Mouse (Mus musculus): ENCODE measurements around the gene Olfr630. TPM values are rescaled to one million over a fixed set of nuclear protein-coding genes. Genes with fewer than 3 reads are reported as not detected.

Gene Olfr630
- polyA plus RNA-seq, 1 experiment from 2014 or later, result not detected

DNA sequence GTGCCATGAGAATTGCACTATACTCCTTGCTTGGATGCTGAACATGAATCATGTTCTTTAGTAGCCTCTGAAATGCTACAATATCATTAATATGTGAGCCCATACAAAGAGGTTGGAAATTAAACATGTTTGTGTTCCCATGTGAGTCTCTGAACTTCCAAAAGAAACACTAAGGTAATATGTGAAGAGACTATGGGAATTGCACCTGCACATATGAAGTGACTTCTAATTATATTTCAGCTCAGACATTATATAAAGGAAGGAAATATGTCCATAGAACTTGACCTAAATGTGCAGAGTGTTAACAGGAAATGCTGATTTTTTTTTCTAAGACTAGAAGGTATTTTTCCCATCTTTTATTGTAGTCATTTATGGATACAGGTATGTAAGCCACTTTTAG lies 42.8 kb downstream of the Olfr630 start, which contains the start of gene Olfr243:
Gene Olfr243, plus strand, starts transcription at position 301 of the 400 bp plus-strand sequence.
- Histone ChIP-seq H3K4me2 (no peak within 1 kb of the TSS), H3K27me3 (replicated peaks) (no peaks in the 10 kb centered on the region), H3K4me3 (replicated peaks) (no peak within 1 kb of the TSS), H3K9ac (replicated peaks) (no peak within 1 kb of the TSS), H3K4me1 (no peaks in the 10 kb centered on the region), H3K9me3 (replicated peaks) (no peaks in the 10 kb centered on the region), H3K27ac (replicated peaks) (no peak within 1 kb of the TSS), H3K36me3 (no peaks in the 10 kb centered on the region)
- ATAC-seq (ENCODE audit: low FRiP score), result no peak

GRCm38 (mm10) chr7:103712024-103712423 lies 45.1 kb downstream of the Olfr630 start:
- Histone ChIP-seq H3K36me3 (no peaks in the 10 kb centered on the region), H3K27ac (replicated peaks) (no peak overlapping the region), H3K4me1 (no peaks in the 10 kb centered on the region), H3K9me3 (replicated peaks) (no peaks in the 10 kb centered on the region), H3K9ac (replicated peaks) (no peak overlapping the region), H3K27me3 (replicated peaks) (no peaks in the 10 kb centered on the region), H3K4me2 (no peak overlapping the region), H3K4me3 (replicated peaks) (no peak overlapping the region)
- ATAC-seq (ENCODE audit: low FRiP score), result no peak
- WGBS, result 33% methylated on average over 2 of the region's 2 CpGs

Other genes starting within 250 kb of the Olfr630 start
- not detected in 2 replicates for gene Olfr610, start 245.2 kb downstream of the Olfr630 start, polyA plus RNA-seq (2015; fragmentation: Nextera tagmentation; extraction: Ambion mirVana)
- gene Olfr611, start 236.5 kb downstream of the Olfr630 start, polyA plus RNA-seq (2015; fragmentation: Nextera tagmentation; extraction: Ambion mirVana), result not detected in 2 replicates
- not detected in 2 replicates for gene Olfr612, start 214.6 kb downstream of the Olfr630 start, polyA plus RNA-seq (2015; fragmentation: Nextera tagmentation; extraction: Ambion mirVana)
- not detected in 2 replicates for gene Olfr613, start 209.3 kb downstream of the Olfr630 start, polyA plus RNA-seq (2015; fragmentation: Nextera tagmentation; extraction: Ambion mirVana)
- gene Olfr615, start 201.3 kb downstream of the Olfr630 start, polyA plus RNA-seq (2015; fragmentation: Nextera tagmentation; extraction: Ambion mirVana), result not detected in 2 replicates
- not detected in 2 replicates for gene Olfr616, start 188.2 kb downstream of the Olfr630 start, polyA plus RNA-seq (2015; fragmentation: Nextera tagmentation; extraction: Ambion mirVana)
- gene Olfr617, start 184.3 kb downstream of the Olfr630 start, polyA plus RNA-seq (2015; fragmentation: Nextera tagmentation; extraction: Ambion mirVana), result not detected in 2 replicates
- not detected in 2 replicates for gene Olfr618, start 167.2 kb downstream of the Olfr630 start, polyA plus RNA-seq (2015; fragmentation: Nextera tagmentation; extraction: Ambion mirVana)
- gene Olfr619, start 156.8 kb downstream of the Olfr630 start, polyA plus RNA-seq (2015; fragmentation: Nextera tagmentation; extraction: Ambion mirVana), result not detected in 2 replicates
- gene Olfr620, start 144.8 kb downstream of the Olfr630 start, polyA plus RNA-seq (2015; fragmentation: Nextera tagmentation; extraction: Ambion mirVana), result not detected in 2 replicates
- gene Olfr622, start 114.6 kb downstream of the Olfr630 start, polyA plus RNA-seq (2015; fragmentation: Nextera tagmentation; extraction: Ambion mirVana), result not detected in 2 replicates
- not detected in 2 replicates for gene Olfr623, start 93.6 kb downstream of the Olfr630 start, polyA plus RNA-seq (2015; fragmentation: Nextera tagmentation; extraction: Ambion mirVana)
- 0.03 TPM in 1 of 2 replicates, not detected in the other for gene Olfr624, start 86.1 kb downstream of the Olfr630 start, polyA plus RNA-seq (2015; fragmentation: Nextera tagmentation; extraction: Ambion mirVana)
- gene Olfr625-ps1, start 74.6 kb downstream of the Olfr630 start, polyA plus RNA-seq (2015; fragmentation: Nextera tagmentation; extraction: Ambion mirVana), result not detected in 2 replicates
- gene Olfr243, start 42.7 kb downstream of the Olfr630 start, polyA plus RNA-seq (2015; fragmentation: Nextera tagmentation; extraction: Ambion mirVana), result not detected in 2 replicates
- gene Olfr628, start 27.0 kb downstream of the Olfr630 start, polyA plus RNA-seq (2015; fragmentation: Nextera tagmentation; extraction: Ambion mirVana), result not detected in 2 replicates
- not detected in 2 replicates for gene Olfr629, start 12.4 kb downstream of the Olfr630 start, polyA plus RNA-seq (2015; fragmentation: Nextera tagmentation; extraction: Ambion mirVana)
- gene Olfr69, start 14.3 kb upstream of the Olfr630 start, polyA plus RNA-seq (2015; fragmentation: Nextera tagmentation; extraction: Ambion mirVana), result not detected in 2 replicates
- not detected in 2 replicates for gene Olfr68, start 22.4 kb upstream of the Olfr630 start, polyA plus RNA-seq (2015; fragmentation: Nextera tagmentation; extraction: Ambion mirVana)
- gene Olfr67, start 34.5 kb upstream of the Olfr630 start, polyA plus RNA-seq (2015; fragmentation: Nextera tagmentation; extraction: Ambion mirVana), result not detected in 2 replicates
- gene Hbb-bt, start 56.7 kb upstream of the Olfr630 start, polyA plus RNA-seq (2015; fragmentation: Nextera tagmentation; extraction: Ambion mirVana), result 1,593 and 1,794 TPM in 2 replicates
- gene Hbb-bs, start 70.8 kb upstream of the Olfr630 start, polyA plus RNA-seq (2015; fragmentation: Nextera tagmentation; extraction: Ambion mirVana), result 4,647 and 5,279 TPM in 2 replicates
- not detected in 2 replicates for gene Hbb-bh2, start 83.2 kb upstream of the Olfr630 start, polyA plus RNA-seq (2015; fragmentation: Nextera tagmentation; extraction: Ambion mirVana)
- 1.5 and 2.4 TPM in 2 replicates for gene Hbb-bh1, start 85.8 kb upstream of the Olfr630 start, polyA plus RNA-seq (2015; fragmentation: Nextera tagmentation; extraction: Ambion mirVana)
- gene Hbb-y, start 95.9 kb upstream of the Olfr630 start, polyA plus RNA-seq (2015; fragmentation: Nextera tagmentation; extraction: Ambion mirVana), result 141 and 250 TPM in 2 replicates
- gene Olfr66, start 128.9 kb upstream of the Olfr630 start, polyA plus RNA-seq (2015; fragmentation: Nextera tagmentation; extraction: Ambion mirVana), result not detected in 2 replicates
- not detected in 2 replicates for gene Olfr64, start 137.2 kb upstream of the Olfr630 start, polyA plus RNA-seq (2015; fragmentation: Nextera tagmentation; extraction: Ambion mirVana)
- gene Olfr65, start 146.2 kb upstream of the Olfr630 start, polyA plus RNA-seq (2015; fragmentation: Nextera tagmentation; extraction: Ambion mirVana), result not detected in 2 replicates
- gene Olfr631, start 171.5 kb upstream of the Olfr630 start, polyA plus RNA-seq (2015; fragmentation: Nextera tagmentation; extraction: Ambion mirVana), result not detected in 2 replicates
- gene Olfr632, start 177.0 kb upstream of the Olfr630 start, polyA plus RNA-seq (2015; fragmentation: Nextera tagmentation; extraction: Ambion mirVana), result not detected in 2 replicates
- not detected in 2 replicates for gene Olfr633, start 187.1 kb upstream of the Olfr630 start, polyA plus RNA-seq (2015; fragmentation: Nextera tagmentation; extraction: Ambion mirVana)
- gene Olfr635, start 213.8 kb upstream of the Olfr630 start, polyA plus RNA-seq (2015; fragmentation: Nextera tagmentation; extraction: Ambion mirVana), result 0.03 TPM in 1 of 2 replicates, not detected in the other
- gene Olfr638, start 241.4 kb upstream of the Olfr630 start, polyA plus RNA-seq (2015; fragmentation: Nextera tagmentation; extraction: Ambion mirVana), result not detected in 2 replicates